Mouse (Mus musculus) ZHBTc4 (cell line): Measurements from ENCODE around the gene Ska3.
A peak's percentile ranks its signal among the peaks of the same experiment; 100 is the strongest.
"Not testable (repeated sequence)": the region's sequence is repeated elsewhere in the genome, so short reads cannot be mapped to it uniquely, and the experiment has no call there.

ENCODE experiments used
- DNase-seq: peaks from one replicate; pipeline ENCODE4 v3.0.0-alpha.2; 2011; ENCODE audit warnings: low read depth, low spot score

The Ska3 gene

GRCm38 (mm10) chr14:57825788-57826751 lies at the start of gene Ska3, which contains the start of gene Mrpl57:
TSS of gene Ska3 (minus strand) at chr14:57826185.
TSS of gene Mrpl57 (plus strand) at chr14:57826234.
- peak; percentile 96 for DNase-seq

- DNase-seq, result no peak
These were observed 40.8 kb upstream of the Ska3 start for GRCm38 (mm10) chr14:57866676-57867276.

- DNase-seq, result no peak
These were observed 39.3 kb upstream of the Ska3 start for GRCm38 (mm10) chr14:57865256-57865655.

- no peak for DNase-seq
These were observed 37.1 kb upstream of the Ska3 start for GRCm38 (mm10) chr14:57863129-57863528.

- DNase-seq, result peak; percentile 70
These were observed 36.0 kb upstream of the Ska3 start for GRCm38 (mm10) chr14:57861987-57862412.

GRCm38 (mm10) chr14:57859520-57859919 lies 33.5 kb upstream of the Ska3 start:
- no peak for DNase-seq

- DNase-seq, result no peak
These were observed 32.6 kb upstream of the Ska3 start for GRCm38 (mm10) chr14:57858601-57859000.

- DNase-seq, result not testable (repeated sequence)
These were observed 30.1 kb upstream of the Ska3 start for GRCm38 (mm10) chr14:57856037-57856436.

- DNase-seq, result peak; percentile 69
These were observed 27.0 kb upstream of the Ska3 start for GRCm38 (mm10) chr14:57852961-57853360.

- no peak for DNase-seq
These were observed 24.3 kb upstream of the Ska3 start for GRCm38 (mm10) chr14:57850330-57850729.

- DNase-seq, result peak; percentile 62
These were observed 22.7 kb upstream of the Ska3 start for GRCm38 (mm10) chr14:57848646-57849045.

- DNase-seq, result peak; percentile 92
These were observed 22.1 kb upstream of the Ska3 start for GRCm38 (mm10) chr14:57848061-57848460.

GRCm38 (mm10) chr14:57844535-57844934 lies 18.6 kb upstream of the Ska3 start:
- no peak for DNase-seq

- no peak for DNase-seq
These were observed 9.2 kb upstream of the Ska3 start for GRCm38 (mm10) chr14:57835157-57835556.

- DNase-seq, result no peak
These were observed 7.5 kb upstream of the Ska3 start for GRCm38 (mm10) chr14:57833526-57833925.

- DNase-seq, result no peak
These were observed 1.3 kb upstream of the Ska3 start for GRCm38 (mm10) chr14:57827284-57827683.

GRCm38 (mm10) chr14:57820839-57821238 lies 5.1 kb downstream of the Ska3 start:
- DNase-seq, result no peak

- DNase-seq, result no peak
These were observed 14.1 kb downstream of the Ska3 start for GRCm38 (mm10) chr14:57811844-57812243.

GRCm38 (mm10) chr14:57810886-57811285 lies 15.1 kb downstream of the Ska3 start:
- DNase-seq, result no peak

GRCm38 (mm10) chr14:57808558-57808957 lies 17.4 kb downstream of the Ska3 start:
- DNase-seq, result peak; percentile 74

GRCm38 (mm10) chr14:57803731-57804130 lies 22.3 kb downstream of the Ska3 start:
- no peak for DNase-seq
